Mouse (Mus musculus): Measurements from ENCODE around the gene Tlr13.
"Not testable (repeated sequence)": the region's sequence is repeated elsewhere in the genome, so short reads cannot be mapped to it uniquely, and the experiment has no call there.

The Tlr13 gene

GRCm38 (mm10) chrX:106185706-106186105, 42.7 kb downstream of the Tlr13 start:
- DNase-seq (ENCODE audit: extremely low read depth, low read depth, low spot score): no peak

- DNase-seq (ENCODE audit: extremely low read depth, low read depth, low spot score): peak; percentile 56
Observed at GRCm38 (mm10) chrX:106186713-106187649, 44.0 kb downstream of the Tlr13 start, which contains the start of gene Pgk1. Gene Pgk1, plus strand, starts transcription at chrX:106187100.

GRCm38 (mm10) chrX:106187737-106188136, 44.7 kb downstream of the Tlr13 start:
- no peak for DNase-seq (ENCODE audit: extremely low read depth, low read depth, low spot score)

- no peak for DNase-seq (ENCODE audit: extremely low read depth, low read depth, low spot score)
Observed at GRCm38 (mm10) chrX:106189356-106189755, 46.4 kb downstream of the Tlr13 start.

GRCm38 (mm10) chrX:106190091-106190490, 47.1 kb downstream of the Tlr13 start:
- DNase-seq (ENCODE audit: extremely low read depth, low read depth, low spot score): no peak

GRCm38 (mm10) chrX:106194361-106194760, 51.4 kb downstream of the Tlr13 start:
- DNase-seq (ENCODE audit: extremely low read depth, low read depth, low spot score): not testable (repeated sequence)

GRCm38 (mm10) chrX:106197308-106197707, 54.3 kb downstream of the Tlr13 start:
- DNase-seq (ENCODE audit: extremely low read depth, low read depth, low spot score): no peak

- DNase-seq (ENCODE audit: extremely low read depth, low read depth, low spot score): no peak
Observed at GRCm38 (mm10) chrX:106198904-106199303, 55.9 kb downstream of the Tlr13 start.

GRCm38 (mm10) chrX:106209100-106209499, 66.1 kb downstream of the Tlr13 start:
- DNase-seq (ENCODE audit: extremely low read depth, low read depth, low spot score): no peak

Measured in fat pad, adult 2 months (tissue).